Mouse (Mus musculus): ENCODE data around the gene Thap12. TPM values are rescaled to one million over a fixed set of nuclear protein-coding genes. Genes with fewer than 3 reads are reported as not detected.

Gene Thap12
- polyA plus RNA-seq, 1 experiment from 2014 or later, result 40.9 TPM

DNA sequence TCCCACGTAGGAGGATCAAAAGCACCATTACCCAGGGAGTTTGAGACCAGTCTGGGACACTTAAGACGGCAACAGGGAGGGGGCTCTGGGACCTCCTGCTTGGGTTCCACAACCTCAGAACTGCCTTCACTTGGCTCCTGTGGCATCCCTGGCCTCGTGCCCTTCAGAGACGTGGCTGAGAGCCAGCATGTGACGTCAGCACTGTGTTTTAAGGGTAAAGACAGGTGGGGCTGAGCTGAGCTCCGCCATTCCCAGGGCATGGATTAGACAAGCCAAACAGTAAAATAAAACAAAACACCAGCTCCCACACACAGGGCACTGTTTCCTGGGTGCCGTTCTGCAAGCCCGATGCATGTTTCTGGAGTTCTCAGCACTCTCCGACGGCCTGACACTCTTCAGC, 47.5 kb downstream of the Thap12 start:
- no peak for ATAC-seq (replicated peaks; ENCODE audit: insufficient number of reproducible peaks, low FRiP score, low TSS enrichment)
- WGBS (ENCODE audit: insufficient replicate concordance), result 64% methylated on average over 10 of the region's 10 CpGs
- no peaks in the 10 kb centered on the region for H3K36me3 ChIP-seq (ENCODE audit: control insufficient read depth, insufficient read depth, low read length)

DNA sequence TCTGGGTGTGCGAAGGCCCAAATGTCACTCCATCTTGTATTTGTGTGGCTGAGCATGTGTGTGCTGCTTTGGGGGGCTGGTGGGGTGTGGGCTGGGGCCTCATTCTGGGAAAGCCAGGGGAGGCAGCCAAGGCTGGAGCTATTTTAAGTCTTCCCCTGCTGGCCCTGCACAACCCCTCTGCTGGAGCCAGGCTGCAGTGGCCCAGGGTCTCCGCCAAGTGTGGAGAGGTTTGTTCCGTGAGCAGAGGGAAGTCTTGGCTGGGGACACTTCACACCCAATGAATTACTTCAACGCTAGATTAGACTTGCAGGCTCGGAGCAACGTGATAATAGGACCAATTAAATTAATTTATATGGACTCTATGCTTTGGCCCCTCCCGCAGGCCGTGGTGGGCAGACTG, 49.8 kb downstream of the Thap12 start:
- Histone ChIP-seq H3K4me1 (ENCODE audit: control insufficient read depth, insufficient read depth, low read length) (peaks cover 11% of the 10 kb centered on the region), H3K4me3 (ENCODE audit: low read depth, low read length) (no peak overlapping the region), H3K27me3 (ENCODE audit: control insufficient read depth, insufficient read depth, low read length) (peaks cover 9% of the 10 kb centered on the region; the same call in 1 of the 2 replicates), H3K27ac (ENCODE audit: low read depth, low read length) (no peak overlapping the region), H3K9ac (ENCODE audit: low read depth, low read length) (no peak overlapping the region), H3K9me3 (replicated peaks; ENCODE audit: control insufficient read depth, low read length) (no peaks in the 10 kb centered on the region), H3K4me2 (no peak overlapping the region), H3K36me3 (ENCODE audit: control insufficient read depth, insufficient read depth, low read length) (no peaks in the 10 kb centered on the region)
- ATAC-seq (replicated peaks; ENCODE audit: insufficient number of reproducible peaks, low FRiP score, low TSS enrichment), result no peak
- 67% methylated on average over 8 of the region's 8 CpGs for WGBS (ENCODE audit: insufficient replicate concordance)

More for the DNA sequence above, 47.5 kb downstream of the Thap12 start:
- H3K4me3 ChIP-seq (ENCODE audit: low read depth, low read length), result no peak overlapping the region
- H3K27me3 ChIP-seq (ENCODE audit: control insufficient read depth, insufficient read depth, low read length), result 0 out of 2 replicates have a peak, but pooled peaks cover 7% of the 10 kb centered on the region
- no peak overlapping the region for H3K27ac ChIP-seq (ENCODE audit: low read depth, low read length)
- H3K4me1 ChIP-seq (ENCODE audit: control insufficient read depth, insufficient read depth, low read length), result peaks cover 11% of the 10 kb centered on the region
- H3K9ac ChIP-seq (ENCODE audit: low read depth, low read length), result no peak overlapping the region
- no peak overlapping the region for H3K4me2 ChIP-seq
- H3K9me3 ChIP-seq (replicated peaks; ENCODE audit: control insufficient read depth, low read length), result no peaks in the 10 kb centered on the region

DNA sequence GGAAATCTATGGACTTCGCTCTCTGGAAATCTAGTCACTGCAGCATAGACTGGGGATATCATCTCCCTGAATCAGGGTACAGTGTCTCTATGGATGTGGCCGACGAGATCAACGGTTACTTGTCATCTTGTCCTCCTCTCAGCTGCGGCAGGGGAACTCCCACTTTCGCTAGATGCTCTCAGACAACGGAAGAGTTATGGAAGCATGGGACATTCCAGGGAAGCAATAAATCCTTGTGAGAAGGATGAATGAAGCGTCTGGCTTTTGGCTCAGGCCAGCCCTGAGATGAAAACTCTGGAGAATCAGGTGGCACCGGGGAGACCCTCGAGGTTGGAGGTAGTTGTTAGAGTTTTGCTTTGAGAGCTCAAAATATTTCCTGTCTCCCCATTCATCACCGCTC, 53.1 kb downstream of the Thap12 start:
- Histone ChIP-seq H3K4me1 (ENCODE audit: control insufficient read depth, insufficient read depth, low read length) (peaks cover 11% of the 10 kb centered on the region), H3K4me3 (ENCODE audit: low read depth, low read length) (no peak overlapping the region), H3K4me2 (no peak overlapping the region), H3K9ac (ENCODE audit: low read depth, low read length) (no peak overlapping the region), H3K27ac (ENCODE audit: low read depth, low read length) (no peak overlapping the region), H3K9me3 (replicated peaks; ENCODE audit: control insufficient read depth, low read length) (no peaks in the 10 kb centered on the region), H3K36me3 (ENCODE audit: control insufficient read depth, insufficient read depth, low read length) (no peaks in the 10 kb centered on the region), H3K27me3 (ENCODE audit: control insufficient read depth, insufficient read depth, low read length) (peaks cover 4% of the 10 kb centered on the region; the same call in 1 of the 2 replicates)
- WGBS (ENCODE audit: insufficient replicate concordance), result 78% methylated on average over 11 of the region's 11 CpGs
- ATAC-seq (replicated peaks; ENCODE audit: insufficient number of reproducible peaks, low FRiP score, low TSS enrichment), result no peak

DNA sequence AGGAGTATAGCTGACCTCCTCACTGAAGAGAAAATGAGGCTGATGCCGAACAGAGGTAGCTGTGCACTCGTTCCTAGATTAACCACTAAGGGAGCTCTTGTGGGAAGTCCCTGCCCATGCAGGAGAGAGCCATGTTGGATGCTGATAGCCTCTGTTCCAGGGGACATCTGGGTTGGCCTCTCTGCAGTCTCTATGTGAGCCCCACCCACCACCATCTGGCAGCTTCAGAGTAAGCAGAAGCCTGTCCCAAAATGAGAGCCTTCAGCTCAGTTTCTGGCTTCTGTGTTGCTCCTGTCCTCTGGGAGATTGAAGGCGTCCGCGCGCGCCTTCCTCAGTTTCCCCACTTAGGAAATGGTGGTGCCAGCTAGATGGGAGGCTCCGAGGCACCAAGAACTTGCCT, 53.7 kb downstream of the Thap12 start:
- no peak overlapping the region for H3K9ac ChIP-seq (ENCODE audit: low read depth, low read length)
- WGBS (ENCODE audit: insufficient replicate concordance), result 79% methylated on average over 8 of the region's 8 CpGs
- peaks cover 11% of the 10 kb centered on the region for H3K4me1 ChIP-seq (ENCODE audit: control insufficient read depth, insufficient read depth, low read length)
- H3K4me3 ChIP-seq (ENCODE audit: low read depth, low read length), result no peak overlapping the region
- H3K36me3 ChIP-seq (ENCODE audit: control insufficient read depth, insufficient read depth, low read length), result no peaks in the 10 kb centered on the region
- peaks cover 4% of the 10 kb centered on the region; the same call in 1 of the 2 replicates for H3K27me3 ChIP-seq (ENCODE audit: control insufficient read depth, insufficient read depth, low read length)
- no peaks in the 10 kb centered on the region for H3K9me3 ChIP-seq (replicated peaks; ENCODE audit: control insufficient read depth, low read length)
- no peak overlapping the region for H3K27ac ChIP-seq (ENCODE audit: low read depth, low read length)
- H3K4me2 ChIP-seq, result no peak overlapping the region
- ATAC-seq (replicated peaks; ENCODE audit: insufficient number of reproducible peaks, low FRiP score, low TSS enrichment), result no peak

DNA sequence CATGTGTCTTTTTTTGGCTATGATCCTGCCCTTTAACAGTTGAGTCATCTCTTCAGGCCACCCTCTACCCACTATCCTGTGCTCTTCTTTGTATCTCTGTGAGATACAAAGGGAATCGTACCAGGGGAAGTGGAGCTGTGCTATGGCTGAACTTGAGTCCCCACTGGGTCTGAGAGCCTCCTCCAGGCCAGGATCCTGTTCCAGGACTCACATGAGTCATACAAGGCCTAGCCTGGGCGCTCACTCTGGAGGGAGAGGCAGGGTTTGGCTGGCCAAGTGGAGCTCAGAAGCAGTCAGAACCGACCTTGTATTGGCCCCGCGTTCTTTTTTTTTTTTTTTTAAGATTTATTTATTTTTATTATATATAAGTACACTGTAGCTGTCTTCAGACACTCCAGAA, 57.2 kb downstream of the Thap12 start:
- H3K36me3 ChIP-seq (ENCODE audit: control insufficient read depth, insufficient read depth, low read length), result no peaks in the 10 kb centered on the region
- WGBS (ENCODE audit: insufficient replicate concordance), result 80% methylated on average over 5 of the region's 5 CpGs
- no peak for ATAC-seq (replicated peaks; ENCODE audit: insufficient number of reproducible peaks, low FRiP score, low TSS enrichment)

DNA sequence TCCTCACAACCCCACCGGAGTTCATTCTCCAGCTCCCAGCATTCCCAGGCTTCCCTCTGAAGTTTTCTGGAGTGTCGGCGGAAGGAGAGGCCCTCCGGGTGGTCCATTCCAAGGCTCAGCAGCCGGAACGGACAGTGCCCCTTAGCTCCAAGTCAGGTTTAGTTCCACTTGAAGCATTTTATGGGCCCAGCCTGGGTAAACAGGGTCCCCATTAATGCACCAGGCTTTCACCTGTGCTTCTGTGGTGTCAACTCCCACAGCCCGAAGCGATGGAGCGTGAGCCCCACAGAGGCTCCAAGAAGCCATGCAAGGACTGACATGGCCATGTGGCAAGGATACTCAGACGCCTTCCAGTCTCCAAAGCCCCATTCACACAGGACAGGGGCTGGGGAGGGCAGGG, 61.0 kb downstream of the Thap12 start:
- WGBS (ENCODE audit: insufficient replicate concordance), result 84% methylated on average over 10 of the region's 10 CpGs

More for the DNA sequence above, 57.2 kb downstream of the Thap12 start:
- Histone ChIP-seq H3K4me1 (ENCODE audit: control insufficient read depth, insufficient read depth, low read length) (peaks cover under 1% of the 10 kb centered on the region; the same call in 1 of the 2 replicates), H3K4me2 (no peak overlapping the region), H3K27me3 (ENCODE audit: control insufficient read depth, insufficient read depth, low read length) (peaks cover 4% of the 10 kb centered on the region; the same call in 1 of the 2 replicates), H3K27ac (ENCODE audit: low read depth, low read length) (no peak overlapping the region), H3K9me3 (replicated peaks; ENCODE audit: control insufficient read depth, low read length) (no peaks in the 10 kb centered on the region), H3K4me3 (ENCODE audit: low read depth, low read length) (no peak overlapping the region), H3K9ac (ENCODE audit: low read depth, low read length) (no peak overlapping the region)

DNA sequence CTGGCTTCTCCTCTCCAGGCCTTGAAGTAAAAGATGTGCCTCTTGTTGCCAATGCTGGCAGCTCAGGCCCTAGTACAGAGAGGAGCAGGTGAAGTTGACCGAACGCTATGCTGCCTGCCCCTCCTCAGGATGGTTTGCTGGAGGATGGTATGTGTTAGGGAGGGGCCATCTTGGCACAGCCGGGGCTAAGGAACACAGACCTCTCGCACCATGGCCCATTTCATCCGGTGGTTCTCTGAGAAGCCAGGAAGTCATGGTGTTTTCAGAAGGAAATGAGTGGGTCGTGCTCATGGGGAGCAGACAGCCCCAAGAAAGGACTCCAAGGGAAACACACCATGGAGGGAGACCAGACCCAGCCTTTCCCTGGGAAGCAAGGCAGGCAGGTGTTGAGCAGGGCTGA, 64.4 kb downstream of the Thap12 start:
- no peaks in the 10 kb centered on the region for H3K9me3 ChIP-seq (replicated peaks; ENCODE audit: control insufficient read depth, low read length)
- H3K36me3 ChIP-seq (ENCODE audit: control insufficient read depth, insufficient read depth, low read length), result no peaks in the 10 kb centered on the region
- H3K4me3 ChIP-seq (ENCODE audit: low read depth, low read length), result no peak overlapping the region
- no peak for ATAC-seq (replicated peaks; ENCODE audit: insufficient number of reproducible peaks, low FRiP score, low TSS enrichment)
- no peak overlapping the region for H3K27ac ChIP-seq (ENCODE audit: low read depth, low read length)
- 56% methylated on average over 6 of the region's 6 CpGs for WGBS (ENCODE audit: insufficient replicate concordance)
- peaks cover 11% of the 10 kb centered on the region for H3K4me1 ChIP-seq (ENCODE audit: control insufficient read depth, insufficient read depth, low read length)
- no peak overlapping the region for H3K4me2 ChIP-seq
- H3K9ac ChIP-seq (ENCODE audit: low read depth, low read length), result no peak overlapping the region
- H3K27me3 ChIP-seq (ENCODE audit: control insufficient read depth, insufficient read depth, low read length), result no peaks in the 10 kb centered on the region

More for the DNA sequence above, 61.0 kb downstream of the Thap12 start:
- no peaks in the 10 kb centered on the region for H3K9me3 ChIP-seq (replicated peaks; ENCODE audit: control insufficient read depth, low read length)
- no peaks in the 10 kb centered on the region for H3K36me3 ChIP-seq (ENCODE audit: control insufficient read depth, insufficient read depth, low read length)
- H3K9ac ChIP-seq (ENCODE audit: low read depth, low read length), result no peak overlapping the region
- no peak overlapping the region for H3K27ac ChIP-seq (ENCODE audit: low read depth, low read length)
- no peaks in the 10 kb centered on the region; the same call in 1 of the 2 replicates for H3K4me1 ChIP-seq (ENCODE audit: control insufficient read depth, insufficient read depth, low read length)
- no peak overlapping the region for H3K4me3 ChIP-seq (ENCODE audit: low read depth, low read length)
- no peak overlapping the region for H3K4me2 ChIP-seq
- no peaks in the 10 kb centered on the region for H3K27me3 ChIP-seq (ENCODE audit: control insufficient read depth, insufficient read depth, low read length)
- no peak for ATAC-seq (replicated peaks; ENCODE audit: insufficient number of reproducible peaks, low FRiP score, low TSS enrichment)

Other genes starting within 250 kb of the Thap12 start
- 3.9 and 6.4 TPM in 2 replicates for gene Lrrc32, start 213.8 kb upstream of the Thap12 start, polyA plus RNA-seq (2014; fragmentation: Nextera tagmentation; extraction: Ambion mirVana)
- gene Emsy, start 46.3 kb upstream of the Thap12 start, polyA plus RNA-seq (2014; fragmentation: Nextera tagmentation; extraction: Ambion mirVana), result 42.5 and 44.1 TPM in 2 replicates
- 24.5 and 24.7 TPM in 2 replicates for gene Wnt11, start 132.0 kb downstream of the Thap12 start, polyA plus RNA-seq (2014; fragmentation: Nextera tagmentation; extraction: Ambion mirVana)

All from heart, embryonic 11.5 days (tissue).